Mouse (Mus musculus): ENCODE measurements at regions not wholly inside any gene's neighbourhood (a gene's known extent, or its start where the extent isn't known, plus 50 kb on each side); places are given as distances from the start of the nearest gene placed in this dataset.

GRCm38 (mm10) chr17:47230715-47231114 is 138.0 kb upstream of the Mrps10 start:
- TF ChIP-seq CTCF (IDR thresholded peaks at IDR 0.05; ENCODE audit: low read depth, low read length) (0 out of 2 replicates have a peak, but pooled peaks have one; percentile 7), GATA2 (IDR thresholded peaks at IDR 0.05; ENCODE audit: borderline replicate concordance, low read depth, low read length) (no peak), TAL1 (conservative IDR thresholded peaks at IDR 0.05; ENCODE audit: low read depth, low read length) (no peak), GATA1 (IDR thresholded peaks at IDR 0.05; ENCODE audit: borderline replicate concordance, low read length) (no peak), POLR2AphosphoS5 (IDR thresholded peaks at IDR 0.05; ENCODE audit: insufficient replicate concordance, low read depth, low read length) (no peak)
